Mouse (Mus musculus) activated CD4-positive, CD25-positive, alpha-beta regulatory T cell, adult 4 months (primary cell): ENCODE data around the gene Lemd1. TPM values are rescaled to one million over a fixed set of nuclear protein-coding genes. Genes with fewer than 3 reads are reported as not detected.

Experiments
- ATAC-seq: one replicate; pipeline ENCODE4 v1.8.0; 2017
- polyA plus RNA-seq, 2 experiments: library from polyadenylated mRNA; unstranded; fragments of 100-300 nt; shearing (Covaris generic); gene quantifications; one replicate each; pipeline ENCODE4 v1.2.1; 2017

Gene Lemd1
- polyA plus RNA-seq, 2 experiments from 2014 or later = not detected

GRCm38 (mm10) chr1:132295506-132295905 is 104.3 kb downstream of the Lemd1 start:
- ATAC-seq = no peak

GRCm38 (mm10) chr1:132296051-132296450 is 104.8 kb downstream of the Lemd1 start:
- no peak for ATAC-seq

GRCm38 (mm10) chr1:132298425-132298800 is 107.2 kb downstream of the Lemd1 start, which contains the start of gene Klhdc8a:
Klhdc8a (plus strand) TSS chr1:132298626.
- no peak for ATAC-seq

GRCm38 (mm10) chr1:132298801-132299464 is 107.7 kb downstream of the Lemd1 start:
- no peak for ATAC-seq

- no peak for ATAC-seq
Observed at GRCm38 (mm10) chr1:132299744-132300143, 108.5 kb downstream of the Lemd1 start.

GRCm38 (mm10) chr1:132301242-132301641 is 110.0 kb downstream of the Lemd1 start:
- no peak for ATAC-seq

- ATAC-seq = no peak
Observed at GRCm38 (mm10) chr1:132302341-132302866, 111.2 kb downstream of the Lemd1 start.

- ATAC-seq = no peak
Observed at GRCm38 (mm10) chr1:132304618-132305214, 113.5 kb downstream of the Lemd1 start.

- ATAC-seq = no peak
Observed at GRCm38 (mm10) chr1:132306160-132306559, 114.9 kb downstream of the Lemd1 start.

GRCm38 (mm10) chr1:132306808-132307207 is 115.6 kb downstream of the Lemd1 start:
- ATAC-seq = no peak

GRCm38 (mm10) chr1:132307962-132308361 is 116.7 kb downstream of the Lemd1 start:
- no peak for ATAC-seq

GRCm38 (mm10) chr1:132308674-132309073 is 117.4 kb downstream of the Lemd1 start:
- no peak for ATAC-seq

Other genes with a start within 250 kb of the Lemd1 start
- gene Slc45a3, start 228.5 kb upstream of the Lemd1 start, polyA plus RNA-seq = not detected
- 10 to 100 TPM; 62.3 to 71.4 TPM for gene Elk4, start 183.8 kb upstream of the Lemd1 start, polyA plus RNA-seq
- 10 to 100 TPM; 39.0 to 45.4 TPM for gene Mfsd4a, start 123.4 kb upstream of the Lemd1 start, polyA plus RNA-seq
- not detected for gene Cdk18, start 51.7 kb upstream of the Lemd1 start, polyA plus RNA-seq
- not detected for gene AC124108.1, start within 50 bp of the Lemd1 start, polyA plus RNA-seq
- gene Gm10188, start 38.3 kb downstream of the Lemd1 start, polyA plus RNA-seq = not detected
- not detected for gene Klhdc8a, start 107.2 kb downstream of the Lemd1 start, polyA plus RNA-seq
- gene Nuak2, start 124.7 kb downstream of the Lemd1 start, polyA plus RNA-seq = 1 to 10 TPM; 2.0 TPM
- 1 to 10 TPM in 1 of 2 experiments, under 1 TPM in 1; 0.54 to 1.6 TPM for gene Tmcc2, start 199.8 kb downstream of the Lemd1 start, polyA plus RNA-seq
- gene Dstyk, start 226.1 kb downstream of the Lemd1 start, polyA plus RNA-seq = 1 to 10 TPM; 4.0 to 4.3 TPM